Mouse (Mus musculus) left cerebral cortex, postnatal 36 days (tissue): ENCODE results near the gene Prmt1. TPM values are rescaled to one million over a fixed set of nuclear protein-coding genes. Genes with fewer than 3 reads are reported as not detected.

Experiments used
- DNase-seq, 2 experiments: peaks; one replicate each; pipeline ENCODE4 v3.0.0; 2021 to 2022; ENCODE audit warnings: low spot score in 2 of 2, mixed read lengths in 1 of 2
- intact Hi-C: fragments of 180-260 bp; cut with DNase I; formaldehyde crosslinking; loops from one replicate; pipeline ENCODE4 v1.15.1; 2025
- total RNA-seq, 2 experiments: library from RNA; stranded (reverse); gene quantifications; 2 replicates each; pipeline ENCODE4 v1.2.3; 2021

Gene Prmt1
- total RNA-seq, 2 experiments from 2014 or later, result 143 to 145 TPM

GRCm38 (mm10) chr7:44985595-44986191, 675 bp downstream of the Prmt1 start:
- intact Hi-C loops, result no loop called here
- peak; percentile 47 to 48 for DNase-seq

DNA sequence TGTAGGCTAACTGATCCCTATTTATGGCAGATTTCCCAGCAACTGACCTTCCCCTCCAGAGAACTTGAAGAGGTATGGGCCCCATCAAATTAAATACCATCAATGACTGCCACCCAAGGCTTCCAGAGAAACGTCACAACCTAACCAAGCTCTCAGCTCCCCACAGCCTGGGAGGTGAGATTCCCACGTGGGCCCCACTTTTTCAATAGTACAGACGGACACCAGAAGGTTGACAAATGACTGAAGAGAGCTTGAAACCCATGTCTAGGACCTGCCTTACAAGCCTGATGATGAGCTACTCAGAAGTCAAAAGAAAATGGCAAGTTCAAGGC, 1.6 kb downstream of the Prmt1 start:
- intact Hi-C loops, result loop anchor here (5.0 kb wide), 1 partner anchor 68 kb away; the partner anchor contains the start of gene Prr12
- DNase-seq, result no peak

GRCm38 (mm10) chr7:44983944-44984832, 2.2 kb downstream of the Prmt1 start:
- intact Hi-C loops, result loop anchor here (5.0 kb wide), 1 partner anchor 68 kb away; the partner anchor contains the start of gene Prr12

DNA sequence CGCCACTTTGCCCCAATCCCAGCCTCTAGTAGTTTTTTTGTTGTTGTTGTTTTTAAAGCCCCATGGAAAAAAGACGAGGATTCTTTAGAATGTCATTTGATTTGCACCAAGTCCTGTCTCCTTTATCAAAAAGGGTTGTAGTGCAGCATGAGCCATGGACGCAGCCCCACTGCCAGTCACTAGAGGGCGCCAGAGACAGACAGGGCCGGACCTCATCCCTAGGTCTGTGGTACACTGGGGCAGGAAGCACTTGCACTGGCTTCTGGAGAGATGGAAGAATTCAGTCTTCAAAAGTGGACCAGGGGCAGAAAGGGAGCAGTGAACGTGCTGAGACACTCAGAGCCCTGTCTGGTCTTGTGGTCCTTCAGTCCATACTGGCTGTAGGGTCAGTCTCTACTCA, 3.3 kb downstream of the Prmt1 start:
- intact Hi-C loops, result loop anchor here (5.0 kb wide), 1 partner anchor 69 kb away; the partner anchor contains the start of gene Prr12
- DNase-seq, result peak; percentile 73 to 83

More at GRCm38 (mm10) chr7:44983944-44984832, 2.2 kb downstream of the Prmt1 start:
- DNase-seq, result no peak

GRCm38 (mm10) chr7:44981539-44981938, 4.8 kb downstream of the Prmt1 start:
- intact Hi-C loops, result loop anchor here (5.0 kb wide), 1 partner anchor 71 kb away; the partner anchor contains the start of gene Prr12
- no peak for DNase-seq

DNA sequence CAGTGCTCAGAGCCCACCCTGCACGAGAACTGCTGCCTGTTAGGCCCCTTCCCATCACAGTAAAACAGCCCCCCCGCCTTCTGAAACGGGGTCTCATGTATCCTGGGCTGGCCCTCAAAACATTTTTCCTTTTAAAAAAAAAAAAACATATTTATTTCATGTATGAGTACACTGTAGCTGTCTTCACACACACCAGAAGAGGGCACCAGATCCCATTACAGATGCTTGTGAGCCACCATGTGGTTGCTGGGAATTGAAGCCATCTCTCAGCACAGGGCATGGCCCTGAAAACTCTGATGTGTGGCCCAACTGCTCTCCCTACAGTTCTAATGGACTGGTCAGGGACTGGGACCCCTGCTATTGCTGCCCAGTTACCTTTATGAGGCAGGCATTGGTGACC, 8.1 kb downstream of the Prmt1 start:
- DNase-seq, result no peak
- intact Hi-C loops, result no loop called here

GRCm38 (mm10) chr7:44975117-44975419, 11.3 kb downstream of the Prmt1 start:
- intact Hi-C loops, result no loop called here
- DNase-seq, result no peak

- intact Hi-C loops, result loop anchor here (5.0 kb wide), 1 partner anchor 47 kb away; the partner anchor contains the start of gene Ap2a1
- DNase-seq, result peak; percentile 86
Observed at GRCm38 (mm10) chr7:44974383-44975116, 11.8 kb downstream of the Prmt1 start, which contains the start of gene Cpt1c. TSS of gene Cpt1c (minus strand) at chr7:44974851.

DNA sequence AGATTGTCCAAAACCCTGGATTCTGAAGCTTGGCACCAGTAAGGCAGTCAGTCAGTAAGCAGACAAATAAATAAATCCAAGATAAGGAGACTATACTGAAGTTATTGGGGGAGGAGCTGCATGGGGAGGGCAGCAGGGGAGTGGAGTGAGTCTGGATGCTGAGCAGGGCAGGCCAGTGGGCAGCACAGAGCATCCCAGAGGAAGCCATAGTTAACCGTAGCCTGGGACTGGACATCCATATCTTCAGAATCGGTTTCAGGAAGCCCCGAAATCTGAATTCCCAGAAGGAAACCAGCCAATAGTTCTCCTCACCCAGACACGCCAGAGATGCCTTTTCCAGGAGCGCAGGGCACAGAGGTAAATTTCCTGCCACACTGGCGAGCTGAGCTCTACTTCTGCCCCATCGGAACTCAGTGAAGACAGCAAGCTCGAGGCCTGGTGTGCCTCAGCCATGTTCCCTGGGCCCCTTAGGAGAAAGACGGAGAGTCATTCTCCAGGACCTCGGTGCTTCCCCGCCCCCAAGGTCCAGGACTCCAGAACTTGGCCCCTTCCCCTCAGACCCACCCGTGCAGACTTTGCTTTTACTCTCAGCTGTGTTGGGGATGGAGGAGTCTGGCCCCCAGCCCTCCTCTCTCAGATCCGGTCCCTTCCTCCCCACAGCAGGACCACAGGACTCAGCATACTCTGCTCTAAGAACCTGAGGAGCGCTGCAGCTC, 12.8 kb downstream of the Prmt1 start:
- DNase-seq, result no peak
- intact Hi-C loops, result loop anchor here (5.0 kb wide), 1 partner anchor 46 kb away; the partner anchor contains the start of gene Ap2a1

- intact Hi-C loops, result loop anchor here (5.0 kb wide), 1 partner anchor 44 kb away; the partner anchor contains the start of gene Ap2a1
- no peak for DNase-seq
Observed at GRCm38 (mm10) chr7:44971142-44971541, 15.2 kb downstream of the Prmt1 start.

- DNase-seq, result peak; percentile 79 to 81
- intact Hi-C loops, result loop anchor here (5.0 kb wide), 1 partner anchor 43 kb away; the partner anchor contains the start of gene Ap2a1
Observed at GRCm38 (mm10) chr7:44970231-44970691, 16.1 kb downstream of the Prmt1 start.

- intact Hi-C loops, result no loop called here
- no peak for DNase-seq
Observed at GRCm38 (mm10) chr7:44966638-44967037, 19.7 kb downstream of the Prmt1 start.

GRCm38 (mm10) chr7:44965975-44966374, 20.4 kb downstream of the Prmt1 start:
- DNase-seq, result no peak
- intact Hi-C loops, result no loop called here

DNA sequence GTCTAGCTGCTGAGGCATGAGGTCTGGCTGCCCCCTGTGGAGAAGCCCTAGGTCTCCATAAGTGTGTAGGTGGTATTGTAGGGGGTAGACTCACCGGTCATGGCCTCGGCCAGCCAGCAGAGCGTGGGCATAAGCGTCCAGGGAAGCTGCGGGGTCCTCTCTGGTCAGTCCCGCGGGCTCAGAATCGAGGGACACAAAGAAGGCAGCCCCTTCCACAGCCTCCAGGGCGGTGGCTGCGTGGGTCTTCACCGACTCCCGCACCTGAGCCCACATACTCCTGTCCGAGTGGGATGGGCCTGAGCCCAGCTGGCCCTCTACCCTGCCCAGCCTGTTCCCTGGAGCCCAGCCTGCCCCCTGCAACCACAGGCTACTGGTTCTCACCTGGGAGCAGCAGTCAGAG, 21.4 kb downstream of the Prmt1 start:
- DNase-seq, result no peak
- intact Hi-C loops, result no loop called here

GRCm38 (mm10) chr7:44962831-44963230, 23.5 kb downstream of the Prmt1 start:
- no peak for DNase-seq
- intact Hi-C loops, result no loop called here

DNA sequence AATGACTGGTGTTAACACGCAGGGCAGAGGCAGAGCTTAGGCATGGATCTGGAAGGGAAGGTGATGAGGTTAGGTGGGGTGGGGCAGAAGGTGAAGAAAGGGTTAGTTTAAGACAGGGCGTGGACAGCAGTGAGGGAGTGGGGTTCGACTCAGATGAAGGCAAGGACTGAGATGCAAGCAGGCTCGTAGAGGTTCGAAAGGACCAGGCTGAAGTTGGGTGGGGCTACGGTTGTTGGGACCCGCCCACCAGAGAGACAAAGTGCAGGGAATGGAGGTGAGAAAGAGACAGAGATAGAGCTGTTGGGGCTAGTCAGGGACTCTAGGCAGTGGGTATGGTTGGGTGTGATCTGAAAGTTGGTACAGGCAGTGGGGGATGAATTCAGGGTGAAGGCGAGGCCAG, 24.0 kb downstream of the Prmt1 start:
- intact Hi-C loops, result no loop called here
- DNase-seq, result no peak

GRCm38 (mm10) chr7:44960512-44960910, 25.9 kb downstream of the Prmt1 start:
- intact Hi-C loops, result no loop called here
- DNase-seq, result no peak

GRCm38 (mm10) chr7:44959874-44960511, 26.4 kb downstream of the Prmt1 start:
- DNase-seq, result no peak
- intact Hi-C loops, result loop anchor here (5.0 to 10.0 kb wide), 2 partner anchors 38 to 235 kb away; no protein-coding TSS in a partner anchor

DNA sequence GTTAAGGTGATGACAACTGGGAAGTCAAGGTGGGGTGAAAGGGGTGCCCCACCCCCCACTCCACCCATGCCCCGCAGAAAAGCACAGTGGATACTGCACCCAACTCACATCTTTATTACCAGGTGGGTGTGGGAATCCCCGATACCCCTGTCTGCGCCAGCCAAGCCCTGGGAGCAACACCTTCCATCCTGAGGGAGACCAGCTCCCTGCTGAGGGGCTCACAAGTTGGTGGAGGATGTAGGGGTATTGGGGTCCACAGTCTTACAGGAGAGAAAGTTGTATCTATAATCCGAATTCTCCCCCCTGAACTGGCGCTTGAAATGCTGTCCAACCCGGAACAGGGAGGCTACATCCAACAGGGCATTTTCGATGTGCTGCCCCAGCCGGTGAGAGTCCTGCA, 27.1 kb downstream of the Prmt1 start:
- no peak for DNase-seq
- intact Hi-C loops, result loop anchor here (5.0 to 10.0 kb wide), 2 partner anchors 37 to 234 kb away; no protein-coding TSS in a partner anchor
